Mouse (Mus musculus): ENCODE results near the gene Tjp3.
A peak's percentile ranks its signal among the peaks of the same experiment; 100 is the strongest.

The Tjp3 gene

GRCm38 (mm10) chr10:81272356-81272755 lies 19.0 kb downstream of the Tjp3 start:
- no peak for DNase-seq (ENCODE audit: low read depth, low spot score)

GRCm38 (mm10) chr10:81268643-81269412 lies 22.6 kb downstream of the Tjp3 start:
- no peak for DNase-seq (ENCODE audit: low read depth, low spot score)

GRCm38 (mm10) chr10:81268056-81268455 lies 23.3 kb downstream of the Tjp3 start:
- DNase-seq (ENCODE audit: low read depth, low spot score) = no peak

- peak; percentile 89 for DNase-seq (ENCODE audit: low read depth, low spot score)
Observed at GRCm38 (mm10) chr10:81266211-81267105, 24.9 kb downstream of the Tjp3 start, which contains the start of the genes Mrpl54 and Apba3. TSS of gene Mrpl54 (minus strand) at chr10:81266934. TSS of gene Apba3 (plus strand) at chr10:81266960.

- no peak for DNase-seq (ENCODE audit: low read depth, low spot score)
Observed at GRCm38 (mm10) chr10:81265540-81265939, 25.8 kb downstream of the Tjp3 start.

GRCm38 (mm10) chr10:81261025-81261424 lies 30.4 kb downstream of the Tjp3 start:
- DNase-seq (ENCODE audit: low read depth, low spot score) = no peak

- DNase-seq (ENCODE audit: low read depth, low spot score) = no peak
Observed at GRCm38 (mm10) chr10:81259225-81259884, 32.0 kb downstream of the Tjp3 start.

- no peak for DNase-seq (ENCODE audit: low read depth, low spot score)
Observed at GRCm38 (mm10) chr10:81257158-81258039, 34.0 kb downstream of the Tjp3 start.

- no peak for DNase-seq (ENCODE audit: low read depth, low spot score)
Observed at GRCm38 (mm10) chr10:81254886-81255285, 36.5 kb downstream of the Tjp3 start.

- DNase-seq (ENCODE audit: low read depth, low spot score) = no peak
Observed at GRCm38 (mm10) chr10:81252424-81253419, 38.7 kb downstream of the Tjp3 start, which contains the start of gene Matk. TSS of gene Matk (plus strand) at chr10:81252935.

GRCm38 (mm10) chr10:81249442-81249841 lies 41.9 kb downstream of the Tjp3 start:
- DNase-seq (ENCODE audit: low read depth, low spot score) = no peak

- DNase-seq (ENCODE audit: low read depth, low spot score) = no peak
Observed at GRCm38 (mm10) chr10:81247804-81248203, 43.6 kb downstream of the Tjp3 start.

- DNase-seq (ENCODE audit: low read depth, low spot score) = no peak
Observed at GRCm38 (mm10) chr10:81245166-81245565, 46.2 kb downstream of the Tjp3 start.

- DNase-seq (ENCODE audit: low read depth, low spot score) = no peak
Observed at GRCm38 (mm10) chr10:81244595-81244994, 46.8 kb downstream of the Tjp3 start.

- DNase-seq (ENCODE audit: low read depth, low spot score) = no peak
Observed at GRCm38 (mm10) chr10:81244146-81244545, 47.2 kb downstream of the Tjp3 start.

GRCm38 (mm10) chr10:81242021-81242420 lies 49.4 kb downstream of the Tjp3 start:
- DNase-seq (ENCODE audit: low read depth, low spot score) = no peak

- no peak for DNase-seq (ENCODE audit: low read depth, low spot score)
Observed at GRCm38 (mm10) chr10:81240876-81241275, 50.5 kb downstream of the Tjp3 start.

GRCm38 (mm10) chr10:81238618-81239017 lies 52.8 kb downstream of the Tjp3 start:
- DNase-seq (ENCODE audit: low read depth, low spot score) = no peak

- DNase-seq (ENCODE audit: low read depth, low spot score) = no peak
Observed at GRCm38 (mm10) chr10:81236471-81237268, 54.7 kb downstream of the Tjp3 start.
